ENCODE assay signal across 9 mouse cellular contexts in genomic region chr14:58709861-58710260, GRCm38 (mm10).
DNase-seq lines count a peak whose midpoint lies in the region; ATAC-seq and TF ChIP-seq lines count a peak whose summit lies in the region.
"Had no signal": no experiment of that assay in that cellular context is flagged by ENCODE, and none has a peak within 500 bp of the region (broad histone marks: within the 10 kb centered on the region; RNA-seq: fewer than 3 reads in every experiment).

No protein-coding gene starts in this region.

- no peak overlapping the region for H3K9ac ChIP-seq in kidney, embryonic 14.5 days (ENCODE audit: low read depth, low read length)
- H3K9ac ChIP-seq in hindbrain, embryonic 11.5 days (ENCODE audit: low read depth, low read length), result no peak overlapping the region

- H3K9me3 ChIP-seq in kidney, embryonic 14.5 days (ENCODE audit: control insufficient read depth, low read length), result no peaks in the 10 kb centered on the region
- no peaks in the 10 kb centered on the region for H3K9me3 ChIP-seq in hindbrain, embryonic 11.5 days (ENCODE audit: control insufficient read depth, low read length)

- DNase-seq in kidney, adult 2 months, result peak; percentile 73
- DNase-seq in cerebellum, adult 11-12 months, result peak; percentile 57
- DNase-seq in cerebellum, postnatal 25 days, result peak; percentile 36 to 49
- DNase-seq in left cerebral cortex, adult 8-10 months (ENCODE audit: low spot score in 2 of 2), result peak; percentile 3 to 43
- DNase-seq in neural tube, embryonic 10.5 days (ENCODE audit: extremely low spot score, low spot score), result no peak
- DNase-seq in urinary bladder, adult 2 months (ENCODE audit: low spot score), result no peak
- no peak for DNase-seq in hindbrain, embryonic 11.5 days (ENCODE audit: low spot score)

- TF ChIP-seq CTCF in kidney, adult 2 months (conservative IDR thresholded peaks at IDR 0.05; ENCODE audit: insufficient read depth, insufficient read length, low read depth, low read length), result no peak

- no peak overlapping the region for H3K4me3 ChIP-seq in kidney, adult 2 months (ENCODE audit: insufficient read depth, low read depth, low read length)
- H3K4me3 ChIP-seq in kidney, embryonic 14.5 days (ENCODE audit: low read length), result no peak overlapping the region
- H3K4me3 ChIP-seq in hindbrain, embryonic 11.5 days (ENCODE audit: low read depth, low read length), result no peak overlapping the region

- no peak for TF ChIP-seq POLR2A in kidney, adult 2 months (IDR thresholded peaks at IDR 0.05; ENCODE audit: low read depth, low read length)

- no peak for ATAC-seq in kidney, embryonic 14.5 days (ENCODE audit: low FRiP score, low TSS enrichment)
- ATAC-seq in hindbrain, embryonic 11.5 days (ENCODE audit: low FRiP score), result no peak
- ATAC-seq: midbrain, embryonic 16.5 days had no signal

- H3K36me3 ChIP-seq in kidney, adult 2 months (ENCODE audit: control insufficient read depth, insufficient read depth, low read length), result no peaks in the 10 kb centered on the region
- no peaks in the 10 kb centered on the region for H3K36me3 ChIP-seq in kidney, embryonic 14.5 days (ENCODE audit: control insufficient read depth, insufficient read depth, low read length)
- H3K36me3 ChIP-seq in hindbrain, embryonic 11.5 days (ENCODE audit: control insufficient read depth, insufficient read depth, low read length), result no peaks in the 10 kb centered on the region

- 59% methylated on average over 7 of the region's 7 CpGs for WGBS in kidney, adult 2 months
- WGBS in kidney, embryonic 14.5 days, result 70% methylated on average over 7 of the region's 7 CpGs
- WGBS in hindbrain, embryonic 11.5 days, result 74% methylated on average over 7 of the region's 7 CpGs

- H3K4me1 ChIP-seq in kidney, adult 2 months (ENCODE audit: control insufficient read depth, insufficient read depth, low read length), result peaks cover 7% of the 10 kb centered on the region
- H3K4me1 ChIP-seq in kidney, embryonic 14.5 days (ENCODE audit: control insufficient read depth, insufficient read depth, low read length), result no peaks in the 10 kb centered on the region
- no peaks in the 10 kb centered on the region for H3K4me1 ChIP-seq in hindbrain, embryonic 11.5 days (replicated peaks; ENCODE audit: control insufficient read depth, insufficient read depth, low read length)

- H3K27me3 ChIP-seq in kidney, adult 2 months (replicated peaks; ENCODE audit: control insufficient read depth, insufficient read depth, low read length), result no peaks in the 10 kb centered on the region
- no peaks in the 10 kb centered on the region for H3K27me3 ChIP-seq in kidney, embryonic 14.5 days (ENCODE audit: control insufficient read depth, insufficient read depth, low read length)
- H3K27me3 ChIP-seq in hindbrain, embryonic 11.5 days (ENCODE audit: control insufficient read depth, insufficient read depth, low read length), result no peaks in the 10 kb centered on the region

- no peak overlapping the region for H3K4me2 ChIP-seq in kidney, embryonic 14.5 days (replicated peaks; ENCODE audit: low read depth, low read length)
- no peak overlapping the region for H3K4me2 ChIP-seq in hindbrain, embryonic 11.5 days (replicated peaks; ENCODE audit: low read depth, low read length)

- H3K27ac ChIP-seq in kidney, adult 2 months (ENCODE audit: insufficient read depth, low read depth, low read length), result peak overlapping the region; percentile 83
- no peak overlapping the region for H3K27ac ChIP-seq in kidney, embryonic 14.5 days (ENCODE audit: low read depth, low read length)
- H3K27ac ChIP-seq in hindbrain, embryonic 11.5 days (ENCODE audit: low read depth, low read length), result no peak overlapping the region

Comparison
In these comparisons a context has a peak if more than half of its experiments do, and no peak if none do; other contexts are left out.
1. DNase-seq: peak in kidney, adult 2 months (single experiment), cerebellum, adult 11-12 months (single experiment), cerebellum, postnatal 25 days (2 of 2) and left cerebral cortex, adult 8-10 months (2 of 2); none in neural tube, embryonic 10.5 days (single experiment), urinary bladder, adult 2 months (single experiment) and hindbrain, embryonic 11.5 days (single experiment).